Mouse (Mus musculus) olfactory bulb, adult 2 months (tissue): ENCODE measurements around the gene Ngb.

ENCODE experiments used
- CTCF ChIP-seq: fragments of 200-500 bp; IDR thresholded peaks from 2 replicates; pipeline ENCODE4 v1.5.1; 2012; ENCODE audit warnings: low read depth, mild to moderate bottlenecking, low read length, moderate library complexity; ENCODE audit not compliant: insufficient read depth
- POLR2A ChIP-seq: fragments of 200-500 bp; IDR thresholded peaks from 2 replicates; pipeline ENCODE4 v1.6.1; 2012; ENCODE audit warnings: mild to moderate bottlenecking, low read depth, low read length, moderate library complexity; ENCODE audit not compliant: insufficient read depth

DNA sequence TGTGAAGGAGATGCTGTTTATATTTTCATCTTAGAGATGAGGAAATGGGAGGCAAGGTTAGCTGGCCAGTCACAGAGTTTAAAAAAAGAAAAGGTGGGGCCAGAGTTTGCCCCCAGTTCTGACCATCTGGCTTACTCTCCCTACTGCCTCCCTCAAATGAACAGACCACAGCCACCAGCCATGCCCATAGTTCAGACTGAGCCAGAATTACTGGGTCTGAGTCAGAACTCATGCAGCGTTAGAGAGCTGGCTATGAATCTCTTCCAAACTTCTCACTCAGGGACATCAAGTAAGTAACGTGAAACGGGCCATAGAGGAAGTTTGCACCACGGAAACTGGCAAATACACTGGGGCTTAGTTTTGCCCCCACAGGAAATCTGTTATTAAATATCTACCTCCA, 2.5 kb upstream of the Ngb start:
- TF ChIP-seq CTCF (no peak), POLR2A (no peak)
